Comparison of ENCODE assay signal across 8 mouse cellular contexts in genomic region chr10:77033323-77034025, GRCm38 (mm10). TPM values are rescaled to one million over a fixed set of nuclear protein-coding genes. Genes with fewer than 3 reads are reported as not detected.
DNase-seq lines count a peak whose midpoint lies in the region; ATAC-seq lines count a peak whose summit lies in the region.

No protein-coding gene starts in this region.

- peak overlapping the region; percentile 89 for H3K27ac ChIP-seq in embryonic facial prominence, embryonic 10.5 days (replicated peaks)
- H3K27ac ChIP-seq in intestine, embryonic 16.5 days (ENCODE audit: low read length) = peak overlapping the region; percentile 52
- H3K27ac ChIP-seq in limb, embryonic 11.5 days (replicated peaks; ENCODE audit: low read depth, low read length) = no peak overlapping the region
- peak overlapping the region; percentile 90 for H3K27ac ChIP-seq in midbrain, embryonic 10.5 days (replicated peaks)
- peak overlapping the region; percentile 61; the same call in 1 of the 2 replicates for H3K27ac ChIP-seq in stomach, embryonic 14.5 days (ENCODE audit: low read length)

- H3K36me3 ChIP-seq in embryonic facial prominence, embryonic 10.5 days (replicated peaks) = peaks cover 22% of the 10 kb centered on the region
- peaks cover 3% of the 10 kb centered on the region; the same call in 1 of the 2 replicates for H3K36me3 ChIP-seq in intestine, embryonic 16.5 days (ENCODE audit: control insufficient read depth, insufficient read depth, low read length)
- H3K36me3 ChIP-seq in limb, embryonic 11.5 days (ENCODE audit: control insufficient read depth, insufficient read depth, low read length) = no peaks in the 10 kb centered on the region
- peaks cover 19% of the 10 kb centered on the region for H3K36me3 ChIP-seq in midbrain, embryonic 10.5 days
- peaks cover under 1% of the 10 kb centered on the region; the same call in 1 of the 2 replicates for H3K36me3 ChIP-seq in stomach, embryonic 14.5 days (ENCODE audit: control insufficient read depth, insufficient read depth, low read length)

- H3K4me2 ChIP-seq in intestine, embryonic 16.5 days (ENCODE audit: low read depth, low read length) = peak overlapping the region; percentile 89
- peak overlapping the region; percentile 84 for H3K4me2 ChIP-seq in limb, embryonic 11.5 days (ENCODE audit: low read depth, severe bottlenecking)
- H3K4me2 ChIP-seq in stomach, embryonic 14.5 days (replicated peaks; ENCODE audit: low read depth, low read length) = peak overlapping the region; percentile 68

- peak overlapping the region; percentile 82 for H3K4me3 ChIP-seq in embryonic facial prominence, embryonic 10.5 days
- H3K4me3 ChIP-seq in intestine, embryonic 16.5 days (ENCODE audit: low read length) = peak overlapping the region; percentile 72
- H3K4me3 ChIP-seq in limb, embryonic 11.5 days (ENCODE audit: low read depth, low read length) = peak overlapping the region; percentile 69
- peak overlapping the region; percentile 76 for H3K4me3 ChIP-seq in midbrain, embryonic 10.5 days
- peak overlapping the region; percentile 64 for H3K4me3 ChIP-seq in stomach, embryonic 14.5 days (ENCODE audit: low read depth, low read length)

- peak; percentile 56 for ATAC-seq in intestine, embryonic 16.5 days
- peak; percentile 57 for ATAC-seq in limb, embryonic 11.5 days (ENCODE audit: insufficient number of reproducible peaks, low FRiP score, low TSS enrichment, low read depth)
- ATAC-seq in stomach, embryonic 14.5 days (ENCODE audit: insufficient number of reproducible peaks, insufficient read depth, low FRiP score, low read depth) = peak; percentile 70

- peaks cover 15% of the 10 kb centered on the region for H3K27me3 ChIP-seq in embryonic facial prominence, embryonic 10.5 days (replicated peaks; ENCODE audit: low read depth, poor library complexity, severe bottlenecking)
- H3K27me3 ChIP-seq in intestine, embryonic 16.5 days (replicated peaks; ENCODE audit: control insufficient read depth, insufficient read depth, low read length) = no peaks in the 10 kb centered on the region
- no peaks in the 10 kb centered on the region for H3K27me3 ChIP-seq in limb, embryonic 11.5 days (ENCODE audit: control insufficient read depth, insufficient read depth, low read length)
- peaks cover 16% of the 10 kb centered on the region for H3K27me3 ChIP-seq in midbrain, embryonic 10.5 days (ENCODE audit: low read depth, poor library complexity, severe bottlenecking)
- H3K27me3 ChIP-seq in stomach, embryonic 14.5 days (ENCODE audit: control insufficient read depth, insufficient read depth, low read length) = no peaks in the 10 kb centered on the region

- peak overlapping the region; percentile 82 for H3K9ac ChIP-seq in intestine, embryonic 16.5 days (ENCODE audit: low read depth, low read length)
- H3K9ac ChIP-seq in limb, embryonic 11.5 days (ENCODE audit: low read length) = peak overlapping the region; percentile 50
- H3K9ac ChIP-seq in stomach, embryonic 14.5 days (replicated peaks; ENCODE audit: low read depth, low read length) = peak overlapping the region; percentile 53

- peak; percentile 67 for DNase-seq in 3T3-L1 (ENCODE audit: low read depth, low spot score)
- DNase-seq in adrenal gland, adult (ENCODE audit: inconsistent age in 2 of 2, low spot score in 1 of 2) = peak; percentile 45 to 82
- peak; percentile 60 for DNase-seq in embryonic facial prominence, embryonic 10.5 days (ENCODE audit: low spot score)
- peak; percentile 96 for DNase-seq in heart, adult 11 months
- DNase-seq in limb, embryonic 11.5 days (ENCODE audit: low spot score) = peak; percentile 61
- peak; percentile 51 for DNase-seq in midbrain, embryonic 10.5 days (ENCODE audit: low spot score)

- H3K9me3 ChIP-seq in embryonic facial prominence, embryonic 10.5 days = no peaks in the 10 kb centered on the region
- H3K9me3 ChIP-seq in intestine, embryonic 16.5 days (ENCODE audit: control insufficient read depth, low read length) = no peaks in the 10 kb centered on the region
- no peaks in the 10 kb centered on the region for H3K9me3 ChIP-seq in limb, embryonic 11.5 days (ENCODE audit: control insufficient read depth, low read length)
- H3K9me3 ChIP-seq in midbrain, embryonic 10.5 days (replicated peaks) = no peaks in the 10 kb centered on the region
- no peaks in the 10 kb centered on the region for H3K9me3 ChIP-seq in stomach, embryonic 14.5 days (ENCODE audit: control insufficient read depth, low read depth, low read length)

- WGBS in embryonic facial prominence, embryonic 10.5 days = 1% methylated on average over 30 of the region's 30 CpGs
- under 1% methylated on average over 30 of the region's 30 CpGs for WGBS in intestine, embryonic 16.5 days
- under 1% methylated on average over 30 of the region's 30 CpGs for WGBS in limb, embryonic 11.5 days
- under 1% methylated on average over 30 of the region's 30 CpGs for WGBS in midbrain, embryonic 10.5 days
- under 1% methylated on average over 30 of the region's 30 CpGs for WGBS in stomach, embryonic 14.5 days

- H3K4me1 ChIP-seq in embryonic facial prominence, embryonic 10.5 days = peaks cover 40% of the 10 kb centered on the region
- peaks cover 16% of the 10 kb centered on the region for H3K4me1 ChIP-seq in intestine, embryonic 16.5 days (ENCODE audit: control insufficient read depth, insufficient read depth, low read length)
- H3K4me1 ChIP-seq in limb, embryonic 11.5 days (ENCODE audit: control insufficient read depth, insufficient read depth, low read length) = peaks cover 12% of the 10 kb centered on the region
- peaks cover 33% of the 10 kb centered on the region for H3K4me1 ChIP-seq in midbrain, embryonic 10.5 days
- peaks cover 16% of the 10 kb centered on the region for H3K4me1 ChIP-seq in stomach, embryonic 14.5 days (ENCODE audit: control insufficient read depth, insufficient read depth, low read length)

RNA-seq across cellular contexts. Expression of gene Slc19a1, which starts 1.4 kb away (rescaled TPM):
- polyA plus RNA-seq in embryonic facial prominence, embryonic 10.5 days (2016; fragmentation: Nextera tagmentation; extraction: Ambion mirVana) = 37.4 and 38.2 TPM in 2 replicates
- 65.3 and 73.7 TPM in 2 replicates for polyA plus RNA-seq in intestine, embryonic 16.5 days (2015; fragmentation: Nextera tagmentation; extraction: Ambion mirVana)
- 29.2 and 34.1 TPM in 2 replicates for polyA plus RNA-seq in limb, embryonic 11.5 days (2014; fragmentation: Nextera tagmentation; extraction: Ambion mirVana)
- 37.2 and 37.9 TPM in 2 replicates for polyA plus RNA-seq in midbrain, embryonic 10.5 days (2016; fragmentation: Nextera tagmentation; extraction: Ambion mirVana)
- polyA plus RNA-seq in stomach, embryonic 14.5 days (2014; fragmentation: Nextera tagmentation; extraction: Ambion mirVana) = 30.2 and 35.4 TPM in 2 replicates
